Mouse (Mus musculus): ENCODE data around the gene Pdk2.

DNA sequence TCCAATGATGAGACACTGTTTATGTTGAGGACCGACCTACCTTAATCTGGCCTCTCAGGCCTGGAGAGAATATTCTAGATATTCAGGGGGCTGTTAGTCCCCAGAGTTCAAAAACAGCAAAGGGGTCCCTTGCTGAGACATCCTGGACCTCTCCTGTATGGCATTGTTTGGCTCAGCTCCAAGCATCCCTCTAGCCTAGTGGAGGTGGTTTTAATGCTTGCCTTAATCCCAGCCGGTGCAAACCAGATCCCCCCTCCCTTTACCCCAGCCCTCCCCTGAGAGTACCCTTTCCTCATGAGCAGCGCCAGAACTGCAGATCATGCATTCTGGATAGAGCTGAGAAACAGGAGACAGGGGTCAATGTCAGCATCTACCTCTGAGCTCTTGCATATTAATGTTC, 28.7 kb downstream of the Pdk2 start:
- TF ChIP-seq EP300 (IDR thresholded peaks at IDR 0.05; ENCODE audit: insufficient read depth, low read depth, low read length) (no peak), CTCF (IDR thresholded peaks at IDR 0.05; ENCODE audit: low read depth, low read length) (no peak)
